Mouse (Mus musculus): ENCODE results near the gene Pdxp. TPM values are rescaled to one million over a fixed set of nuclear protein-coding genes. Genes with fewer than 3 reads are reported as not detected.
A peak's percentile ranks its signal among the peaks of the same experiment; 100 is the strongest.

Pdxp gene
- polyA plus RNA-seq, 1 experiment from 2014 or later: 32.6 TPM

- H3K27ac ChIP-seq (ENCODE audit: low read depth, low read length): no peak overlapping the region
- peaks cover 17% of the 10 kb centered on the region for H3K4me1 ChIP-seq (ENCODE audit: control insufficient read depth, insufficient read depth, low read length)
- ATAC-seq (ENCODE audit: low FRiP score) (peak; percentile 62), DNase-seq (ENCODE audit: low spot score, missing footprints) (peak; percentile 99)
- no peaks in the 10 kb centered on the region for H3K9me3 ChIP-seq (ENCODE audit: control insufficient read depth, low read length)
- H3K4me2 ChIP-seq: no peak overlapping the region
- H3K27me3 ChIP-seq (ENCODE audit: control insufficient read depth, insufficient read depth, low read length): peaks cover 9% of the 10 kb centered on the region
- no peak overlapping the region for H3K4me3 ChIP-seq (ENCODE audit: low read depth, low read length)
- no peaks in the 10 kb centered on the region for H3K36me3 ChIP-seq (ENCODE audit: control insufficient read depth, insufficient read depth, low read length)
- 19% methylated on average over 2 of the region's 2 CpGs for WGBS
- H3K9ac ChIP-seq (ENCODE audit: low read length): no peak overlapping the region
These were observed 10.5 kb upstream of the Pdxp start for GRCm38 (mm10) chr15:78903243-78903642.

DNA sequence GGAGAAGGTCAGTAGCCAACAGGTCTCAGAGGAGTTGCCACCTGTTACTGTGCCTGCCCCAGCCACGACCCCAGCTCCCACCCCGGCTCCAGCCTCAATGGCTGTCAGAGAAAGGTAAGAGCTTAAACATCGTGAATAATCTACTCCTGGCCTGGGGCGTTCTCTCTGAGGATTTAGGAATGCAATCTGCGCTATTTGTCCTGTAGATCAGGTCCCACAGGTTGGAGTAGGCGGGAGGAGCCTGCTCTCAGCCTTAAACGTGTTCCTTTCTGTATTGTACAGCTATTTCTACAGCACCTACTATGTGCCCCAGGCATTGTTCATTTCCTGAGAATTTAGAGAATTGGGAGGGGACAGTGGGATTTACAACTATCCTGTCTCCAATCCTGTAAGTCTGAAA lies 5.3 kb upstream of the Pdxp start:
- Histone ChIP-seq H3K4me2 (no peak overlapping the region), H3K9me3 (ENCODE audit: control insufficient read depth, low read length) (no peaks in the 10 kb centered on the region), H3K27ac (ENCODE audit: low read depth, low read length) (no peak overlapping the region), H3K36me3 (ENCODE audit: control insufficient read depth, insufficient read depth, low read length) (no peaks in the 10 kb centered on the region), H3K4me1 (ENCODE audit: control insufficient read depth, insufficient read depth, low read length) (no peaks in the 10 kb centered on the region; the same call in 1 of the 2 replicates), H3K9ac (ENCODE audit: low read length) (no peak overlapping the region), H3K27me3 (ENCODE audit: control insufficient read depth, insufficient read depth, low read length) (no peaks in the 10 kb centered on the region), H3K4me3 (ENCODE audit: low read depth, low read length) (no peak overlapping the region)
- DNase-seq (ENCODE audit: low spot score, missing footprints) (no peak), ATAC-seq (ENCODE audit: low FRiP score) (no peak)
- 84% methylated on average over 7 of the region's 7 CpGs for WGBS

DNA sequence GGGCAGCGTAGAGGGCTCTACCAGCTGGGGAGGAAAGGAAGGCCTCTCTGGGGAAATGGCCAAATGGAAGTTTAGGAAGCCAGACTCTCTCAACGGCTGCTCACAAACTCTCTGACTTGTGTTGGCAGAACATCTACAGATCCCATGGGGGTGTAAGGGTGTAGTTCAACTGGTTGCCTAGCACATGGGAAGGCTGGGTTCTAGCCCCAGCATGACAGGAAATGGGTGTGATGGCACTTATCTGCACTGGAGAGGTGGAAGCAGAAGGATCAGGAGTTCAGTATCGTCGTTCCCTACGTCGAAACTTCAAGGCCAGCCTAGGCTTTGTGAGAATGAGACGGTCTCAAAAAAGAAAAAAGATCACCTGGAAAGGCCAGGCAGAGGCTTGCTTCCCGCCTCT lies 4.7 kb upstream of the Pdxp start:
- H3K9ac ChIP-seq (ENCODE audit: low read length): no peak overlapping the region
- no peak overlapping the region for H3K27ac ChIP-seq (ENCODE audit: low read depth, low read length)
- H3K4me2 ChIP-seq: no peak overlapping the region
- no peaks in the 10 kb centered on the region for H3K36me3 ChIP-seq (ENCODE audit: control insufficient read depth, insufficient read depth, low read length)
- WGBS: 92% methylated on average over 8 of the region's 8 CpGs
- no peak overlapping the region for H3K4me3 ChIP-seq (ENCODE audit: low read depth, low read length)
- ATAC-seq (ENCODE audit: low FRiP score) (no peak), DNase-seq (ENCODE audit: low spot score, missing footprints) (no peak)
- no peaks in the 10 kb centered on the region for H3K9me3 ChIP-seq (ENCODE audit: control insufficient read depth, low read length)
- no peaks in the 10 kb centered on the region; the same call in 1 of the 2 replicates for H3K4me1 ChIP-seq (ENCODE audit: control insufficient read depth, insufficient read depth, low read length)
- no peaks in the 10 kb centered on the region for H3K27me3 ChIP-seq (ENCODE audit: control insufficient read depth, insufficient read depth, low read length)

DNA sequence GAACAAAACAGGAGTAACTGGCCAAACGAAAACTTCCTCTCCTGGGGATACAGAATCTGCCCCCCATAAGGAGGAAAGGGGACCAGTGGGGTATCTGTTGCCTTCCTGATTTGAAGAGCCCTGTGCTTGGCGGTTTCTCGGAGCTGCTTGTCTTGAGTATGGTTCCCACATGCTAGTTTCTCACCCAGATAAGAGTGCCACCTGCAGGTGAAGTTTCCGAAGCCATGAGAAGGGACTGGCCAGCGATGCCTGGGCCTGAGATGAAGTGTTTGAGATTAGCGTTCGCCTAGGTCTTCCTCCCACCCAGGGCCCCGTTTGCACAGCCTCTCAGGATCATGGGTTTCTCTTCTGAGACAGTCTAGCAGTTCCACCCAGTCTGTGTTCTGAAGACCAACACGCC lies 1.7 kb upstream of the Pdxp start:
- Histone ChIP-seq H3K9me3 (ENCODE audit: control insufficient read depth, low read length) (no peaks in the 10 kb centered on the region), H3K4me2 (no peak overlapping the region), H3K27ac (ENCODE audit: low read depth, low read length) (no peak overlapping the region), H3K9ac (ENCODE audit: low read length) (no peak overlapping the region), H3K27me3 (ENCODE audit: control insufficient read depth, insufficient read depth, low read length) (no peaks in the 10 kb centered on the region), H3K4me1 (ENCODE audit: control insufficient read depth, insufficient read depth, low read length) (peaks cover 23% of the 10 kb centered on the region), H3K4me3 (ENCODE audit: low read depth, low read length) (no peak overlapping the region), H3K36me3 (ENCODE audit: control insufficient read depth, insufficient read depth, low read length) (no peaks in the 10 kb centered on the region)
- ATAC-seq (ENCODE audit: low FRiP score): no peak
- WGBS: 33% methylated on average over 9 of the region's 9 CpGs
- DNase-seq (ENCODE audit: low spot score, missing footprints): no peak

DNA sequence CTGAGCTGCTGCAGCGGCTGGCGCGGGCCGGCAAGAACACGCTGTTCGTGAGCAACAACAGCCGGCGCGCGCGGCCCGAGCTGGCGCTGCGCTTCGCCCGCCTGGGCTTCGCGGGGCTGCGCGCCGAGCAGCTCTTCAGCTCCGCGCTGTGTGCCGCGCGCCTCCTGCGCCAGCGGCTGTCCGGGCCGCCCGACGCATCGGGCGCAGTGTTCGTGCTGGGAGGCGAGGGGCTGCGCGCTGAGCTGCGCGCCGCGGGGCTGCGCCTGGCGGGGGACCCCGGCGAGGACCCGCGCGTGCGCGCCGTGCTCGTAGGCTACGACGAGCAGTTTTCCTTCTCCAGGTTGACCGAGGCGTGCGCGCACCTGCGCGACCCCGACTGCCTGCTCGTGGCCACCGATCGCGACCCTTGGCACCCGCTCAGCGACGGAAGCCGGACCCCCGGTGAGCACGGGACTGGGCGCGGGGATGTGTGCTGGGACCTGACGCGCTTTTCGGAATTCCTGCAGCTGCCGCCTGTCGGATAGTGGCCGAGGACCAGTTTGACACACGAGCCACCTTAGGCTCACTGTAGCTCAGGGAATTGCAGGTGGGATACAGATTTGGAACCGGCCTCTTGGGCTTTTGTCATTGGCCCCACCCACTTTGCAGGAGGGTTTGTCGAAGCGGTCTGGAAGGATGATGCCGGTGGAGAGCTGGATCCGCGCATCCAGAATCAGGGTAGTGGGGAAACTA lies 538 bp downstream of the Pdxp start:
- no peak for DNase-seq (ENCODE audit: low spot score, missing footprints)
- Histone ChIP-seq H3K4me2 (peak overlapping the region; percentile 90), H3K27ac (ENCODE audit: low read depth, low read length) (peak overlapping the region; percentile 84), H3K36me3 (ENCODE audit: control insufficient read depth, insufficient read depth, low read length) (peaks cover 4% of the 10 kb centered on the region; the same call in 1 of the 2 replicates), H3K27me3 (ENCODE audit: control insufficient read depth, insufficient read depth, low read length) (no peaks in the 10 kb centered on the region), H3K9ac (ENCODE audit: low read length) (peak overlapping the region; percentile 70), H3K4me1 (ENCODE audit: control insufficient read depth, insufficient read depth, low read length) (peaks cover 23% of the 10 kb centered on the region), H3K9me3 (ENCODE audit: control insufficient read depth, low read length) (no peaks in the 10 kb centered on the region), H3K4me3 (ENCODE audit: low read depth, low read length) (peak overlapping the region; percentile 60)
- WGBS: under 1% methylated on average over 87 of the region's 87 CpGs
- ATAC-seq (ENCODE audit: low FRiP score): peak; percentile 70

DNA sequence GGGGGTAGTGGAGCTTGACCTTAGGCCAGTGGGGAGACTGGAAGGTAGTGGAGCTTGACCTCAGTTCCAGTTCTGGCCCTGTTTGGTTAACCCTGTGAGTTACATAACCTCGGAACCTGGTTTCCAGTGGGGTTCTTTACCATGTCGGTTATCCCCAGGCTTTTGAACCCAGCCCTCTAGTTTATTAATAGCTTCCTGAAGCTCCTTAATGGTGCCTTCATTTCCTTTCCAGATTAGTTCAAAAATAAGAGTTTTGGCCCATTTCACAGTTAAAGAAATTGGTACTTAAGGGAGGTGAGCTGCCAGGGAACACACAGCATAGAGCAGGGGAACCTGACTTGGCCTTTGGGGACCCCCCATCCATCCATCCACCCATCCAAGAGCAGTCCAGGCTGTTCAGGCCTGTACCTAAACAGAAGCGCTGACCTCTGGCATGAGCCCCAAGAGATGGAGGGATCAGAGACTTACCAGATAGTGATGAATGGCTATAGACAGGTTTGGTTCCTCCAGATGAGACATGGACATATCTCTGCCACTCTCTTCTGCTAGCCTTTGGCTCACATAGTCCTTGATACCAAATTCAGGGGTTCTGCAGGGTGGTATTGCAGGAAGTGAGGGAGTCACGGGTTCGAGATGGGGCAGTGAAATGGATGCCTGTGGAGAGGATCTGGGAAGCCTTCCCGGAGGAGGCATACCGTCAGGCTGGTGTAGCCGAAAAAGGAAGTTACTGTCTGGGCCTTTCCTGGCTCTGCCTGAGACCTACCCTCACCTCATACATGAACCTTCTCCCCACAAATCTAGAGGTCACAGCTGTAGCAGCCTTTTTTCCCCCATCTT lies 1.3 kb downstream of the Pdxp start:
- no peak for ATAC-seq (ENCODE audit: low FRiP score)
- Histone ChIP-seq H3K9ac (ENCODE audit: low read length) (peak overlapping the region; percentile 70), H3K4me1 (ENCODE audit: control insufficient read depth, insufficient read depth, low read length) (peaks cover 23% of the 10 kb centered on the region), H3K4me3 (ENCODE audit: low read depth, low read length) (peak overlapping the region; percentile 60), H3K4me2 (peak overlapping the region; percentile 90), H3K9me3 (ENCODE audit: control insufficient read depth, low read length) (no peaks in the 10 kb centered on the region), H3K27me3 (ENCODE audit: control insufficient read depth, insufficient read depth, low read length) (no peaks in the 10 kb centered on the region), H3K27ac (ENCODE audit: low read depth, low read length) (no peak overlapping the region), H3K36me3 (ENCODE audit: control insufficient read depth, insufficient read depth, low read length) (peaks cover 4% of the 10 kb centered on the region; the same call in 1 of the 2 replicates)
- 51% methylated on average over 8 of the region's 8 CpGs for WGBS
- peak; percentile 92 for DNase-seq (ENCODE audit: low spot score, missing footprints)

DNA sequence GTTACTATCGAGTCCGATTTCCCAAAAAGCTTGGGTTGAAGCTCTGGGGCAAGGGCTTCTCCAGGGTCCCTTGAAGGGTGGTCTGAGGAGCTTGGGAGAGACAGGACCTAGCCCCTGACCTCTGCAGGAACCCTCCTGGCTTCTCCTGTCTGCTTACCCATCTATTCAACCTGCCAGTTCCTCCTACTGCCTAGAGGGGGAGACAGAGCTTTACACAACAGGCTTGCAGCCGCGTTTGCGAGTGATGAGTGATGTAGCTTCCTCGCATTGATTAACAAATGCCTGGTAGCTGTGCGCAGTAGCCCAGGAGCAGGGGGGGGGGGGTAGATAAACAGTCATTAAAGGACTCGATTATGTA lies 1.9 kb downstream of the Pdxp start:
- ATAC-seq (ENCODE audit: low FRiP score) (peak; percentile 23), DNase-seq (ENCODE audit: low spot score, missing footprints) (peak; percentile 95)
- Histone ChIP-seq H3K9ac (ENCODE audit: low read length) (peak overlapping the region; percentile 55), H3K27ac (ENCODE audit: low read depth, low read length) (no peak overlapping the region), H3K4me2 (peak overlapping the region; percentile 90), H3K27me3 (ENCODE audit: control insufficient read depth, insufficient read depth, low read length) (no peaks in the 10 kb centered on the region), H3K4me3 (ENCODE audit: low read depth, low read length) (peak overlapping the region; percentile 60), H3K9me3 (ENCODE audit: control insufficient read depth, low read length) (no peaks in the 10 kb centered on the region), H3K4me1 (ENCODE audit: control insufficient read depth, insufficient read depth, low read length) (peaks cover 23% of the 10 kb centered on the region), H3K36me3 (ENCODE audit: control insufficient read depth, insufficient read depth, low read length) (peaks cover 4% of the 10 kb centered on the region; the same call in 1 of the 2 replicates)
- WGBS: 10% methylated on average over 8 of the region's 8 CpGs

DNA sequence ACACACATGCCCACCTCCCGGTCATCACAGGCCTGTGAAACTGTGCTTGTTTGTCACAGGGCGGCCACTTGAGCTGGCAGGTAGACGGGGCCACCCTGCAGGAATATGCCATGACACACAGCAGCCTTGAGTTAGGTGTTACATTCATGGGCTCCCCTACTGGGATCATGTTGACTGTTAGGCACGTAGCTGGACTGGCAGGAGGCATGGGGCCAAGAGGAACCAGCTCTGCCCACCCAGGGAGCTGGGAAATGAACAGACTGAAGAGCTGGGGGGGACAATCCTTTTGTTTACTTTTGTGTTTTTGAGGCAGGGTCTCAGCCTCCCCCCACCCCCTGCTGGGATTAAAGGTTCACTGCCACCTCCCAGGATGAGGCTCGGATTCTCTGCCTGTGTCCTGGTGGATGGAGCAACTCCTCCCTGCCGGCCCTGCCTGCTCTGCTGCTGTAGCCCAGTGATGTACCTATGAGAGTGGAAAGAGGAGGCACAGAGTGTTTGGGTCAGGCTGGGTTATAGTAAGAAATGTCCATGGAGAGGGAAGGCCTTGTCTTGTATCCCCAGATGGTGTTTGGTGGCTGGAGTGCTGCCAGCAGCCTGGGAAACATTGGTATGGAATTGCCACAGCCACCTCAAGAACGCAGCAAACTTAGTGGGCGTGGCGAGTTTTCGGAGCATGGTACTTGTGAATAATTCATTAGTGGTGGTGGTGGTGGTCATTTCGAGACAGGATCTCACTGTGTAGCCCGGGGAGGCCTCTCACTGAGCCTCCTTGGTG lies 2.5 kb downstream of the Pdxp start:
- H3K9me3 ChIP-seq (ENCODE audit: control insufficient read depth, low read length): no peaks in the 10 kb centered on the region
- peak overlapping the region; percentile 90 for H3K4me2 ChIP-seq
- peak overlapping the region; percentile 55 for H3K9ac ChIP-seq (ENCODE audit: low read length)
- DNase-seq (ENCODE audit: low spot score, missing footprints): no peak
- 0 out of 2 replicates have a peak overlapping the region, but pooled peaks have one; percentile 27 for H3K27ac ChIP-seq (ENCODE audit: low read depth, low read length)
- no peaks in the 10 kb centered on the region for H3K27me3 ChIP-seq (ENCODE audit: control insufficient read depth, insufficient read depth, low read length)
- peaks cover 23% of the 10 kb centered on the region for H3K4me1 ChIP-seq (ENCODE audit: control insufficient read depth, insufficient read depth, low read length)
- peak overlapping the region; percentile 21 for H3K4me3 ChIP-seq (ENCODE audit: low read depth, low read length)
- ATAC-seq (ENCODE audit: low FRiP score): no peak; the same call in 1 of the 2 replicates
- peaks cover 4% of the 10 kb centered on the region; the same call in 1 of the 2 replicates for H3K36me3 ChIP-seq (ENCODE audit: control insufficient read depth, insufficient read depth, low read length)
- 58% methylated on average over 12 of the region's 12 CpGs for WGBS
